Mouse (Mus musculus) urinary bladder, adult 2 months (tissue): Measurements from ENCODE around the gene Cdk6. TPM values are rescaled to one million over a fixed set of nuclear protein-coding genes. Genes with fewer than 3 reads are reported as not detected.

Experiments
- DNase-seq: peaks from one replicate; pipeline ENCODE4 v3.0.0; 2022; ENCODE audit warnings: low spot score
- polyA plus RNA-seq: library from polyadenylated mRNA; depleted of rRNA; stranded (reverse); fragments of >200 nt; gene quantifications from 2 replicates; pipeline ENCODE4 v1.2.3, GENCODE M21; 2012

Gene Cdk6
- polyA plus RNA-seq, 1 experiment: 8.1 TPM

GRCm38 (mm10) chr5:3483054-3483722 is 141.9 kb downstream of the Cdk6 start:
- DNase-seq: no peak

DNA sequence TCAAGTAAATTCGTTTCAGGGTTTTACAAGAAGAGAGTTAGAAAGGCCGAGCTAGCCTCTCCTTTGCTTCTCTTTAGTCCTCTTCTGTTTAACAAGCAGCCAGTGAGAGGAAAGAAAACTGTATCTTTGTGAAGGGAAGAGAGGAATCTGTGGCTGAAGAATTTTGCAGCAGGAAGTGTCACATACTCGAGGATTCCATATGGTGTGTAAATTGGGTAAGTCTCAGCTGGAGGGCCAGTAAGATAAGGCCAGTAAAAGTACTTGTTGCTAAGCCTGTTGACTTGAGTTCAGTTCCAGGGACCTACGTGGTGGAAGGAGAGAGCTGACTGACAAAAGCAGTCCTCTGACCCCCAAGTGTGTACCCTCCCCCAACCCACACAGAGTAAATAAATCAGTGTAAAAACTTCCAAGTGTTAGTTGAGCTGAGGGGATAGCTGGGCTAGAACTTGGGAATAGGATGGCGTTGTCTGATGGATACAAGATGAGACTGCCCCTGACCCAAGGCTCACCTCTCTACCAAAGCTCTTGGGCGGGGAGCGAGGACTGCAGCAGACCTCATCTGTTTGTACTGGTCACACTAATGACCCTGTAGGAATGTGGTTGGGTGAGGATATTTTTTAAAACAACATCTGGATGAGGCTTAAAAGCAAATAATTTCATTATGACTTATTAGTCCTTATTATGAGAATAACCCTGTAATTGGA is 145.4 kb downstream of the Cdk6 start:
- DNase-seq: no peak

DNA sequence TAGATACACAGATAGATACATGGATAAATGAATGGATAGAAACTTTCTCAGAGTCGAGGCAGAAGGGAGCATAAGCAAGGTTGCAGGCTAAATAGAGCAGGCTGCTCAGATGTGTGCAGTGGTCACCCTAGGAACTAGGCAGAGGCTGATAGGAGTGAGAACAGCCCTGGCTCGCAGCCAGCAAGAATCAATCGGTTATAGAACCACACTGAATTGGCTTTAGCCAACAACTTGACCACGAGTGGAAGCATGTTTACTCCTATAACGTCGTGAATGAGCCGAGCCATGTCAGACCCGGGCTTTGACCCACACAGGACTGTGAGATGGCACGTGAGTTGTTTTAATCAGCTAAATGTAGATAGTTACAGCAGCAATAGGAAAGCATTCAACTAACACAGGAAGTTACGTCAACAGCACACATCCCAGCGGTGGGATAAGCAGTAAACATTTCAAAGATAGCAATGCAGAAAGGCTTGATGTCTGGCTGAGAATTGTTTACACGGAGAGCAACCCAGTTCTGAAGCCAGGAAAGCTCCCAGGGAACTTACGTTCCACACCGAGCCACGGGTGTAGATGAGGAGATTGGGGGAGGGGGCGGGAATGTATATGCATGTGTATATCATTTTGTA is 147.0 kb downstream of the Cdk6 start:
- no peak for DNase-seq

DNA sequence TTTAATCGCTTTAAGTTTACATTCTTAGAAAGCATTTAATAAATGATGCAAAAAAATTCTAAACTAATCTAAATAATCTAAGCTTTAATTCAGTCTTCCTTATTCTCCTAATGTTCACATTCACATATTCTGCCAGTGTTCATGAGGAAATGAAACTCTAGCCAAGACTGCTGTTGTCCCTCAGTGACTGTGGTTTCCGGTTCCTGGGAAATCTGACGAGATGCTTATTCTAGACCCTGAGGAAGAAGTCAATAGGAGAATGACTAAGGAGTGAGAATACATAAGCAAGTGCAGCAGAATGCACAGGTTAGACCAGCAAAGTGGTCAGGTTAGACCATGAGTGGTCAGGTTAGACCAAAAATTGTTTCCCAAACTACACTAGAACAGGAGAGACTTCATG is 149.1 kb downstream of the Cdk6 start:
- DNase-seq: no peak

DNA sequence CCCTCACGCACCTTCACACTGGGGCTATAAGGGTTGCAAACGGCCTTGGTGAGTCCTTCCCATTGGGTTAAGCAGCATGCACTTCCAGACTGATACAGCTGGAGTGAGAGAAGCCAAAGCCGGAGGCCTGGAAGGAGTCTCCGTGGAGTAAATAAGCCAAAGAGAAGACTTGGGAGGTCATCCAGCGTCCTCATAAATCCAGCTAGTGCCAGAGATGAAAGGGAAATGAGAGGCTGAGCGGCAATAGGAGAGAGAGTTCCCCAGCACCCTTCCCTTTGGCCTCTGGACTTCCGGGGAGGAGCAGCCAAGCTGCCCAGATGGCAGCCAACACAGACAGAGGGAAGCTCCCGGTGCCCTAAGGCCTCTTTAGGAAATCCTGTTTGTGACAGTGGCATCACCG is 149.8 kb downstream of the Cdk6 start:
- no peak for DNase-seq

GRCm38 (mm10) chr5:3491883-3492282 is 150.6 kb downstream of the Cdk6 start:
- no peak for DNase-seq

- DNase-seq: no peak
Observed at GRCm38 (mm10) chr5:3492776-3493636, 151.7 kb downstream of the Cdk6 start.

DNA sequence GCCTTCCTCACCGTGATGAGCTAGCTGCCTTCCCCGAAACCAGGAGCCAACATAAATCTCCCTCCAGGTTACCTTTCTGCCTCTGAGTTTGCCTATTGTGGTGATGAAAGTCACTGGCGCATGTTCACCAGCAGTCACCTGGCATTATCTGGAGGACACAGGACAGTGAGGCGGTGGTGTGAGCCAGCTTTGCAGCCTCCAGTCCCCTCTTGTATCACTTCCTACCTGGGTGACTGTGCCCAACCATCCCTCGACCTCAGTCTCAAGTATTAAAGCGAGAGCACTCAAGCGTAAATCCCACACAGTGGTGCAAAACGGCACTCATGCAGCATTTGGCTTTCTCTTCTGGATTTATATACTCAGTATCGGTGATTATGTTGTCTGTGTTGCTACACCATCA is 152.7 kb downstream of the Cdk6 start:
- no peak for DNase-seq

DNA sequence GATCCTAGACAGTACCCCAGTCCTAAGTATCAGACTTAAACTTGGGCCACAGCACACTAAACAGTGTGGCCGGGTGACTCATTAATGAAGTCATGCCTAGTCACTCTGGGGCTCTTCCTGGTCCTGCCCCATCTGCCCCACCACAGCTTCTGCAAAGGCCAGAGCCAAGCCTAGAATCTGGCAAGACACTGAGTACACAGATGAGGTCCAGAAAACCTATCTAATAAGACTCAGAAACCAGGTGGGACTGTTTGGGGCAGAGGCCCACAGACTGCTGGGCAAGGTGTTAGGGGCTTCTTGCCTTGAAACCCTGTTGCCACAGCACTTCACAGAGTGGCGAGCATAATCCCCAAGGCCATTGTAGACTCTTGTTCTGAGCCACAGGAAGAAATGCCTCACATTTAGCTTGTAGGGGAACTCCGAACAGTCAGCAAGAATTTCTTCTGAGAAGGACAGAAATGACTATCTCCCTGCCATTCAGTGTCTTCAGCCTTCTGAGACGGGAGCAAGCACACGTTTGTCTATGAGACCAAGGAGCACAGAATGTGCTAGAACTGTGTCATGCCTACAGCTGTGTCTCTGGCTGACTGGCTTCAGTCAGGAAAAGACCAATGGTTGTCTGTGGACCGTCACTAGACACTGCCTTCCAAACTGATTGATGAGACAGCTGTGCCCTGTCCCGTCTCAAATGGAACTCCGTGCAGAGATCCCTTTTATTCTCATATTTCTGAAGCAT is 153.3 kb downstream of the Cdk6 start:
- DNase-seq: no peak

DNA sequence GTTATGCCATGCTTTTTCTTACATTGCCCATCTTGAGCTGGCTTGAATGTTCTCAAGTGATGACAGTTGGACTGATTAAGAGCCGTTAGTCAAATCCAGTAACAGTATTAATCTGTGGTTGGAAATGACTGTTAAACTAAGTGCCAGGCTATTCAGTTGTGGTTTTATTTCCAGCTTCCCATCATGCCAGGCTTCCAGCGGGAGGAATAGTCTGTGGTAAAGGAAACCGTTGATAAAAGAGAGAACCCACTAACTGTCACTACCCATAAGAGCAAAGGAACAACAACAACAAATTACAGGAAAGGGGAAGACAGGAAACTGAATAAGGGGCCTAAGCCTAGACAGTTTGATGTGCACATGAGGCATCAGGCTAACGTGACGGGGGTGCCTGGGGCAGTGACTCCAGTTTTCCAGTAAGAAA is 156.2 kb downstream of the Cdk6 start:
- no peak for DNase-seq

- DNase-seq: no peak
Observed at GRCm38 (mm10) chr5:3500298-3500697, 159.0 kb downstream of the Cdk6 start.

DNA sequence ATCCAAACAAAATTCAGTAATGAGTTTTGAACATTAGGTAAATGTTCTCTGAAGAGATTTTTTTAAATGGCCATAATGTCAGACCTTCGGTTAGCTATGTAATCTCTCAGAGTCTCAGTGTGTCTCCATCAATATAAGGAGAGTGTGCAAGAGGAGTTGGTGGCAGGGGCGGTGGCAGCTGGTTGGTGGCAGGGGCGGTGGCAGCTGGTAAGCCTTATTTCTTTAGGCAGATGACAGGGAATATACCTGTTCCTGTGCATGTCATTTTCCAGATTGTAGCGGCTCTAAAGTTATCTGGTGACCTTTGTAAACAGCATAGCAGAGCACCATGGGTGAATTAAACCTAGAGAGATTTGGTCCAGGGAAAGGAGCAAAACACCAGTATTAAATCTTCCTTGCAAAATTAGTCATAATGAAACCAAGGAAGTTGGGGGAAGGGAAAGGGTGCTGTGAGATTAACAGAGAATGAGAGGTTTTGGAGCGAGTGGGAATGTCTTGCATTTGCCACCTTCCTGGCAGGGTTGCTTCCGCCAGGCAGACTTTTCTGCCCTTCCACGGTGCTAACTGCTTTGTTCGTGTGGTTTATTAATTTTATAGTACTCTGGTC is 159.8 kb downstream of the Cdk6 start:
- no peak for DNase-seq

- no peak for DNase-seq
Observed at GRCm38 (mm10) chr5:3501564-3502001, 160.3 kb downstream of the Cdk6 start.

GRCm38 (mm10) chr5:3502610-3503350 is 161.5 kb downstream of the Cdk6 start:
- no peak for DNase-seq

GRCm38 (mm10) chr5:3503373-3503772 is 162.1 kb downstream of the Cdk6 start:
- no peak for DNase-seq

- DNase-seq: no peak
Observed at GRCm38 (mm10) chr5:3503836-3504323, 162.6 kb downstream of the Cdk6 start.

- DNase-seq: no peak
Observed at GRCm38 (mm10) chr5:3504453-3504852, 163.2 kb downstream of the Cdk6 start.

DNA sequence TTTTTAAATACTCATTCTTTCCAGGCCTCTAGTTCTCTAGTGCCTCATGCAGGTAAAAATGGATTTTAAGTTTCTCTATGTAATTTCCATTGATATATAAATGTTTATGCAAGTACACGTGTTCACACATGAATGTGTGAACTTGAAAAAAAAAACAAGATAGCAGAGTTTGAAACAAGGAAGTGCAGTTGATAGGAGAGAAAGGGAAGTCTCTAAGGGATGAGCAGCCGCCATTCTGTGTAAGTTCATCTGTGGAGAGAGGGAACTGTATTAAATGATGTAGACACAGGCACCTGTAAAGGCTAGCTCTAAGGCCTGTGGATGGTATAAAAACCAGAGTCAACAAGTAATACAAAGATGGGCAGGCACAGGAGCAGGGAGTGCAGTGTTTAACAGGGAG is 164.3 kb downstream of the Cdk6 start:
- DNase-seq: no peak

DNA sequence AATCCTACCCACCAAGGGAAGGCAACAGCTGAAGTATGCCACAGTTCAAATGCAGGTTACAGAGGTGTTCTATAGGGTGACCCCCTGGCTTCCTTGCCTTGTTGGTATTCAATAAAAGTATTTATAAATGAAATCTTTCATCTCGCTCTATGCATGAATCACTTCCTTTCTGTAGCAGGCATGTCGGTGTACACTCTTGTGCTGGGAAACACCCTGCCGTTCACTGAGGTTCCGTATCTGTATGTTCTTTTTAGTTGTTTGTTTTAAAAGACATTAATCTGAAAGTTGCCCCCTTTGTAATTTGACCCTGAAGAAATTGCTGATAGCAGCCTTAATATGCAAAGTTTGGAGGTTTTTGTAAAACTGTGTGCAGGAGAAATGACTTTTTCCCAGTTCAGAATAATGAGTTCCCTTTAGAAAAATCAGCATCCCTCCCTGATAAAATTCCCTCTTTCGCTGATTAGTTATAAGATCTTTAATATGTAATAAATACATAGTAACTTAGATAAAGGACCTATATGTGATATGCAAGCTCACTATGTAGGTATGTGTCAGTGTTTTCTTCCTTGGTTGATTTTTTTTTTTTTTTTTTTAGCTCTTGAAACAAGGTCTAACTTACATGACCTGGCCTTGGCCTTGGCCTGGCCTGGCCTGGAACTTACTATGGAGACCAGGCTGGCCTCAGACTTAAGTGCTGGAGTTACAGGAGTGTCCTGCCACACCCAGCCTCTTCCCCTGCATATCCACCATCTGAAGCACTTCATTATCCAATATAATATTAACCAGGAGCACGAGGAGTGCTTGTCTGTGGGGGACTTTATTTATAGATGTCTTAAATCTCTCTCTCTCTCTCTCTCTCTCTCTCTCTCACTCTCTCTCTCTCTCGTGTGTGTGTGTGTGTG is 167.4 kb downstream of the Cdk6 start:
- DNase-seq: no peak
